ENCODE assay signal across 8 mouse cellular contexts in genomic region chr10:76728369-76728768, GRCm38 (mm10). TPM values are rescaled to one million over a fixed set of nuclear protein-coding genes. Genes with fewer than 3 reads are reported as not detected.
A peak's percentile ranks its signal among the peaks of the same experiment; 100 is the strongest.
DNase-seq lines count a peak whose midpoint lies in the region; ATAC-seq and TF ChIP-seq lines count a peak whose summit lies in the region.

No protein-coding gene starts in this region.

- H3K4me3 ChIP-seq in lung, adult 2 months (replicated peaks; ENCODE audit: extremely low read depth, low read depth, low read length): no peak overlapping the region

- TF ChIP-seq CTCF in lung, adult 2 months (IDR thresholded peaks at IDR 0.05; ENCODE audit: insufficient read depth, low read length): peak; percentile 65

- ATAC-seq in megakaryocyte-erythroid progenitor cell, adult 5-6 weeks (replicated peaks; ENCODE audit: low FRiP score, low TSS enrichment, poor library complexity, severe bottlenecking): no peak

- no peak for TF ChIP-seq POLR2A in lung, adult 2 months (IDR thresholded peaks at IDR 0.05; ENCODE audit: borderline replicate concordance, extremely low read depth, low read depth, low read length)

- no peaks in the 10 kb centered on the region; the same call in 1 of the 2 replicates for H3K4me1 ChIP-seq in lung, adult 2 months (ENCODE audit: control insufficient read depth, insufficient read depth, low read length)

- 24% methylated on average over 11 of the region's 11 CpGs for WGBS in lung, adult 2 months

- peak; percentile 32 to 74 for DNase-seq in spleen, postnatal 4 days (ENCODE audit: low spot score in 2 of 2)
- DNase-seq in spleen, adult 12 weeks (ENCODE audit: low spot score): no peak
- peak; percentile 79 to 93 for DNase-seq in cerebellum, postnatal 14 days
- DNase-seq in gastrocnemius, postnatal 25 days: peak; percentile 75
- DNase-seq in kidney, adult 8-10 months: peak; percentile 19 to 60
- DNase-seq in lung, adult 2 months: peak; percentile 61
- DNase-seq in right cerebral cortex, postnatal 4 days: peak; percentile 82

RNA-seq across cellular contexts. Expression of gene Col6a1, which starts 2.4 kb away (rescaled TPM):
- total RNA-seq in gastrocnemius, postnatal 25 days (2021): 100 to 1,000 TPM in 1 of 2 experiments, 10 to 100 TPM in 1; 89.8 to 102 TPM
- polyA plus RNA-seq in lung, adult 2 months (2012; rRNA removed): 203 and 218 TPM in 2 replicates
- not detected in 2 replicates for total RNA-seq in megakaryocyte-erythroid progenitor cell, adult 5-6 weeks (2014; fragmentation: Nextera tagmentation)
- not detected in 2 replicates for total RNA-seq in megakaryocyte-erythroid progenitor cell, adult 5-6 weeks (2017)

Comparison
In these comparisons a context has a peak if more than half of its experiments do, and no peak if none do; other contexts are left out.
1. RNA of gene Col6a1, which starts 2.4 kb away (total RNA-seq): 89.8 to 102 TPM in gastrocnemius, postnatal 25 days; not detected in megakaryocyte-erythroid progenitor cell, adult 5-6 weeks; every median in the first group is over 10 times any median in the second.